Mouse (Mus musculus) bone marrow, adult 2 months (tissue): Measurements from ENCODE around the gene Rai1. TPM values are rescaled to one million over a fixed set of nuclear protein-coding genes. Genes with fewer than 3 reads are reported as not detected.
A peak's percentile ranks its signal among the peaks of the same experiment; 100 is the strongest.

Experiments used
- H3K27ac ChIP-seq: fragments of 200-500 bp; 2 replicates; pipeline ENCODE4 v1.5.1; 2012; ENCODE audit warnings: low read depth, mild to moderate bottlenecking, control low read depth, inconsistent platforms, low read length; ENCODE audit not compliant: control insufficient read depth, poor library complexity, insufficient read depth
- H3K4me1 ChIP-seq: fragments of 200-500 bp; 2 replicates; pipeline ENCODE4 v1.6.1; 2011; ENCODE audit warnings: low read length; ENCODE audit not compliant: control insufficient read depth, insufficient read depth
- H3K4me3 ChIP-seq: fragments of 200-500 bp; replicated peaks from 2 replicates; pipeline ENCODE3; 2011; ENCODE audit warnings: mild to moderate bottlenecking, low read depth, low read length, control low read depth; ENCODE audit not compliant: control insufficient read depth
- CTCF ChIP-seq: fragments of 200-500 bp; IDR thresholded peaks from 2 replicates; pipeline ENCODE4 v1.5.1; 2011; ENCODE audit warnings: low read length, control low read depth; ENCODE audit not compliant: control insufficient read depth, insufficient read depth
- POLR2A ChIP-seq: fragments of 200-500 bp; IDR thresholded peaks from 2 replicates; pipeline ENCODE4 v1.6.1; 2011; ENCODE audit warnings: low read depth, mild to moderate bottlenecking, control low read depth, low read length, borderline replicate concordance; ENCODE audit not compliant: control insufficient read depth
- WGBS: fragments of 180-500 bp; shearing (Covaris S2); methylation state at CpG from one replicate; pipeline ENCODE4 v1.1.7; 2018; 5-methylcytosine and 5-hydroxymethylcytosine counted together
- polyA plus RNA-seq: library from polyadenylated mRNA; stranded (reverse); fragments of >200 nt; gene quantifications from 2 replicates; pipeline ENCODE4 v1.2.4, GENCODE M21; 2011; ENCODE audit warnings: low replicate concordance; ENCODE audit not compliant: missing spikeins, insufficient read depth, insufficient read length

Rai1 gene
- polyA plus RNA-seq, 1 experiment: 26.8 TPM

DNA sequence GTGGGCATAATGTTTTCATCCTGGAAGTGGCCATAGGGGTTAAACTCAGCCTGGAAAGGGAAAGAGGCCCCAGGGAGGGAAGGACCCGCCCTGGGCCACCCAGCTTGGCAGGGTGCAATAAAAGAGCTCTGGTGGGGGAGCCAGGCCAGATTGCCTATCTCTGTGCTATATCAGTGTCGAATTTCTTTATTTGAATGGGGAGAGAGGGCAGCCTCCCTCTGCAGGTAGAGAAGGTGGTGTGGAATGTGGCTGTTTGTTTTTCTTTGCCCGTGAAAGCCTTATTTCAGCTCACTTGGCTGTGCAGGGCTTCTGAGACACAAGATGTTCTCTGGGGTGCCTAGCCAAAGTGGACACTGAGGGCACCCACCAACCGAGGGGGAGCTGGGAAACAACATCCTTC lies 8.8 kb downstream of the Rai1 start:
- Histone ChIP-seq H3K4me1 (peaks cover 10% of the 10 kb centered on the region), H3K27ac (peak overlapping the region; percentile 62; the same call in 1 of the 2 replicates), H3K4me3 (no peak overlapping the region)
- WGBS: 13% methylated on average over 4 of the region's 4 CpGs
- TF ChIP-seq CTCF (no peak), POLR2A (no peak)

DNA sequence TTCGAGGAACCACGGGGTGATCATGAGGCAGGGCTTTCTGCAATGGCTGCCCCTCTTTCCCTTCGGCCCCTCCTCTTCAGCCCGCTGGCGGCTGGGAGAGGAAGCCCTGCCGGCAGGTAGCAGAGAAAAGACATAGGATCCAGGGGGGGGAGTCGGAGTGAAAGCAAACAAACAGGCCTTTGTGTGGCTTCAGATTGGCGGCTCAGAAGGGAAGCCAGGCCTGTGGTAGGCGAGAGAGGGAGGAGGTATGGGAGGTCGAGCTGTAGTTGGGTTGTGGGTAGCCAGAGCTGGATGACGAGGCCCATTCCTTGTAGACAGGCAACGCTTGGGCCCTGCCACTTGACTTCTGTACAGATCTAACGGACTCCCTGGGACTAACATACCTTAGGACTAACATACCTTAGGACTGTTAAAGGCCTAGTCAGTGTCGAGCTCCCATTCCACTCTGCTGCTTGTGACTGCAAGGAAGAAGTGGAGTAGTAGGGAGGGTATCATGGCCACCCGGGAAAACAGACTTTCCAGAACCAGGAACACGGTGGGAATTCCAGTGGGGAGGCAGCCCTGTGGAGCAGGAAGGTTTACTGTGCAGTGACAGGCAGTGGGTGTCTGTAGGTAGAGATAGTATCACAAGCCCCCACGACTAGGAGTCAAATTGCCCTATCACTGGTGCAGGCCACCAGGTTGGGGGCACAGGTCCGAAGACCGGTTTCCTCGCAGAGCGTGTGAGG lies 9.6 kb downstream of the Rai1 start:
- WGBS: 2% methylated on average over 21 of the region's 21 CpGs
- Histone ChIP-seq H3K4me3 (peak overlapping the region; percentile 58), H3K4me1 (peaks cover 9% of the 10 kb centered on the region), H3K27ac (peak overlapping the region; percentile 62)
- TF ChIP-seq CTCF: no peak
- TF ChIP-seq POLR2A: 0 out of 2 replicates have a peak, but pooled peaks have one; percentile 15

DNA sequence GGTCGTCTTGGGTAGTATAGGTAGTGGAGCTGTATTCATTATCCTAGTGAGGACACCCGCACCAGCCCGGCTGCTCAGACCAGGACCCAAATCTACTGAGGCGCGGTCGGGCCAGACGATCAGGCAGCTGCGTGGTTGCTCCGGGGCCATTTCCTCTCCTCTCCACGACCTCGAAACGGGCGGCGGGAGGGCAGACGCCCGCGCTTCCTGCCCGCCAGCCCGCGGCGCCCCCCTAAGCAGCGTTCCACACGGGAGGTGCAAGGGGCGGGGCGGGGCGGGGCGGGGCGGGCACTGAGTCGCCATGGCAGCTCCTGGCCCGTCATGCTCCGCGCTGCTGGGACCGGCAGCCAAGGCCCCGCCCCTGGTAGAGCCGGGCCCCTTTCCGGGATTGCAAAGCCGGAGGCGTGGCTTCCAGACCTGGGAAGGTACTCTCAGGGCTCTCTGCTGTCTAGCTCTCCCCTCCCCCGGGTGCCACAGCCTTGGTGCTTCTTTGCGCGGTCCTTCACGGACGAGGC lies 10.3 kb downstream of the Rai1 start:
- TF ChIP-seq POLR2A (peak; percentile 73), CTCF (no peak)
- H3K4me3 ChIP-seq: peak overlapping the region; percentile 78
- H3K27ac ChIP-seq: peak overlapping the region; percentile 95
- WGBS: under 1% methylated on average over 43 of the region's 43 CpGs
- H3K4me1 ChIP-seq: peaks cover 8% of the 10 kb centered on the region

DNA sequence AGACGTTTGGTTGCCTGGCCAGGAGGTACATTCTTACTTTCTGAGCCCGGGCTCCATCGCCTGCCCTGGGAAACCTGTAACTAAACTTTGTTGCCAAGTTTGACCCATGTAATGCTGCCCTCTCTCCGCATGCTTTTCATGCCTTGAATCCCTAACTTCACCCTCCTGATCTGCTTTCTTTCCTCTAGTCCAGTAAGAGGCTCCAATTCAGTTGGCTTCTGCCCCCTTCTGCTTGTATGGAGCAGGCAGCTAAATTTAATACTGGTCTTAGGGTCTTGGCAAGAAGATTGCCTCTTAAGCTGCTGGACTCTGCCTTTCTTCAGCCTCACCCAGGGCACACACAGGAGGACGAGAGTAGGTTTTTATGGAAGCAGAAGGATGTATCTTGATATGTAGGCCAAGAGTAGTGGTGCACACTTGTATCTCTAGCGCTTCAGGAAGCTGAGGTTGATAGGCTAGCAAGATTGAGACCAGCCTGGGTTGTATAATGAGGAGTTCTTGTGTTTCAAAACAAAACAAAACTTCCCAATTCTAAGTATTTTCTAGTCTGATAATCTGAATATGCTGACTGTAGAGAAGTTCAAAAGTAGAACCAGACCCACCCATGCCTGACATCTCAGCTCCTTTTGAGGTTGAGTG lies 10.9 kb downstream of the Rai1 start:
- no peak for TF ChIP-seq POLR2A
- TF ChIP-seq CTCF: no peak

DNA sequence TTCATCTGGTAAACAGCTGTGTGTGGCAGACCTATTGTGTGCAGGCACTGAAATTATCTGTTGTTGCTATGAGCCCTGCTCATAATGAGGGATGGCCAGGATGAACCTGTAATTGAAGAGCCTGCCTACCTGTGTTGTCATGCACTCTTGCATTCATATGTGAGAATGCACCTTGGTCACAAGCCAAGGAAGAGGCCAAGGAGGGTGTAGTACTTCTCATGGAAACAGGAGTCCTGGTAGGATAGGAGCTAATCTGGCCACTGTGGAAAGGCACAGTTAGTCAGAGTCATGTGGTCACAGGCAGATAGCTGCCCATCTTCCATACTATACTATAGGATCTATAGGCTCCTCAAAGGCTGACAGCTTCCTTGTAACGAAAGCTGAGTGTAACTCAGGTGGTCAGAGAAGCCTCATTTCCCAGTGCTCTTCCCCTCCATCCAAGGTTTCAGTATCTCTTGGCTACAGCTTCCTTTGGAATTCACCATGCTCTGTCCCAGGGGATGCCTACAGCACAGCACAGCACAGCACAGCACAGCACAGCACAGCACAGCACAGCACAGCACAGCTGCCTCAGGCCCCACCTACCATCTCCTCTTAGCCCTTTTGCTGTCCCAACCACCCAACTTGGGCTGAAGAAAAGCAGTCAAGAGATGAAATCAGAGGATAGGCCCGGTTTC lies 15.9 kb downstream of the Rai1 start:
- WGBS: 56% methylated on average over 2 of the region's 2 CpGs
- TF ChIP-seq POLR2A (no peak), CTCF (no peak)
- Histone ChIP-seq H3K4me1 (peaks cover 2% of the 10 kb centered on the region), H3K4me3 (no peak overlapping the region), H3K27ac (no peak overlapping the region)

More for the DNA sequence above, 10.9 kb downstream of the Rai1 start:
- Histone ChIP-seq H3K4me3 (peak overlapping the region; percentile 78), H3K27ac (peak overlapping the region; percentile 95), H3K4me1 (peaks cover 8% of the 10 kb centered on the region)
- WGBS: 7% methylated on average over 6 of the region's 6 CpGs

DNA sequence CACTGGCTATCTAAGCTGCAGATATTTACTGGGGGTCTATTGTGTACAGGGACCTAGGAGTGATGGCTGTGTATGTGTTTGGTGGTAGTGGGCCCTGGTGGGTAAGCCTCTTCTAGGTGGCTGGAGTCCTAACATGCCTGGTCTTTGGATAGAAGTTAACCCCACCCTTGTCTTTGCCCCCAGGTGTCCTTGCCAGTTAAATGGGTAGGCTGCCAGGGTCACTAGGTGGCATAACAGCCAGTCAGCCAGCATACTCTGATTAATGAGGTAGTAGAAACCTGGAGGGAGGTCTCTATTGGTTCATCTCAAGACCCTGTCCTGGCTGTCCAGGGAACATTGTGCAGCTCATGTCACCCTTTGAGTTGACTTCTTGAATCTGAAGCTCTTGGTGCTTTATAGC lies 17.8 kb downstream of the Rai1 start:
- TF ChIP-seq CTCF (no peak), POLR2A (no peak)
- no peak overlapping the region for H3K27ac ChIP-seq
- H3K4me3 ChIP-seq: no peak overlapping the region
- no peaks in the 10 kb centered on the region for H3K4me1 ChIP-seq

DNA sequence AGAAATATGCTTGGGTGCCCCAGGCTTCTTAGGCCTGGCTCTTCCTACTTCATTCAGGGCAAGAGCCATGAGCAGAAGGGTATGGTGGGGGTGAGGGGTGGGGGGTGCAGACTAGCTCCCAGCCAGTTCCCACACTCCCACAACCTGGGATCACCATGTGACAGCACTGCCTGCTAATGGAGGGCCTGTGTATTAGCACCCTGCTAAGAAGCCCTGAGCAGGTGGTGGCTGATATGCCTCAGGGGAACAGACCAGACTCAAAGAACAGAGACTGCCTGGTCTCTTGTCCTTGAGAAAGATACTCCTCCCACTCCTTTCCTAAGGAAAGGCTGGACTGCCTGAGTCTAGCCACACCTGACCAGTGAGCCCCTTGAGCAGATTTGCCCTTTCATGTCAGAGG lies 22.2 kb downstream of the Rai1 start:
- no peak overlapping the region for H3K27ac ChIP-seq
- H3K4me1 ChIP-seq: no peaks in the 10 kb centered on the region; the same call in 1 of the 2 replicates
- H3K4me3 ChIP-seq: no peak overlapping the region
- TF ChIP-seq CTCF (no peak), POLR2A (no peak)

DNA sequence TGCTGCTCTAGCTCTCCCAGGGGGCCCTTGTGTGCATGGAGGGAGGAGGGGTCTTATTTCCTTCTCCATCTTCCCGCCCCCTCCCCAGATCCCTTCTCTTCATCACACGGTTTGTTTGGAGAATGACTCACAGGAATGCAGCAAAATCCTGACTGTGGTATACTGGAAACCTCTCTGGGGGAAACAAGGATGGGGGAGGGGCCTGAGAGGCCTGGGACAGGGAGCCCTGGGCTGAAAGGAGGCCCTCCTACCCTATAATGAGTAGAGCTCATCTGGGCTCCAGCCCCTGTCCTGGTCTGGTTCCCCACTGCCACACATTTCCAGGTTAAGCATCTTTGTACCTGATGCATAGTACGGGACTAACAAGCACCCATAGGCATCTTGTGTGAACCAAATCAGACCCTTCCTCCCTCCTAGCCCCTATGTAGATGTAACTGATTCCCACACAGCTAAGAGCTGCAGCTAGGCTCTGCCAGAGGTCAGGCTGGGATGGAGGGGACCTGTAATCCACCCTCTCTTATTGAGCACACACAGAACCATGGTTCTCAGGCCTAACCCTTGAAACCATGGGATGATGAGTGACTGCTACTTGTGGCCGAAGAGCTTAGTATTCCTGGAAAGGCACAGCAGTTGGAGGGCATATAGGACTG lies 23.2 kb downstream of the Rai1 start:
- TF ChIP-seq POLR2A (no peak), CTCF (no peak)
- no peaks in the 10 kb centered on the region; the same call in 1 of the 2 replicates for H3K4me1 ChIP-seq
- 85% methylated on average over 4 of the region's 4 CpGs for WGBS

More for the DNA sequence above, 23.2 kb downstream of the Rai1 start:
- H3K4me3 ChIP-seq: no peak overlapping the region
- no peak overlapping the region for H3K27ac ChIP-seq
